In genomic region chr3:95153874-95154273, GRCm38 (mm10) we compare ENCODE assay signal across 9 mouse cellular contexts. TPM values are rescaled to one million over a fixed set of nuclear protein-coding genes. Genes with fewer than 3 reads are reported as not detected.
DNase-seq lines count a peak whose midpoint lies in the region; ATAC-seq and TF ChIP-seq lines count a peak whose summit lies in the region.
"Had no signal": no experiment of that assay in that cellular context is flagged by ENCODE, and none has a peak within 500 bp of the region (broad histone marks: within the 10 kb centered on the region; RNA-seq: fewer than 3 reads in every experiment).

No protein-coding gene starts in this region.

- no peak overlapping the region for H3K27ac ChIP-seq in heart, adult 2 months
- no peak overlapping the region for H3K27ac ChIP-seq in heart, embryonic 12.5 days (ENCODE audit: poor library complexity, severe bottlenecking)
- no peak overlapping the region for H3K27ac ChIP-seq in CH12.LX (ENCODE audit: insufficient read depth, low read depth)
- no peak overlapping the region for H3K27ac ChIP-seq in forebrain, embryonic 14.5 days (ENCODE audit: low read depth, low read length)
- H3K27ac ChIP-seq: hindbrain, embryonic 15.5 days had no signal

- H3K4me3 ChIP-seq in heart, adult 2 months, result no peak overlapping the region
- H3K4me3 ChIP-seq in heart, embryonic 12.5 days, result no peak overlapping the region
- H3K4me3 ChIP-seq in CH12.LX (replicated peaks in 1 of 3; ENCODE audit: low read depth in 2 of 3, low read length in 2 of 3, poor library complexity in 1 of 3), result no peak overlapping the region
- H3K4me3 ChIP-seq in forebrain, embryonic 14.5 days (ENCODE audit: low read depth, low read length), result no peak overlapping the region
- H3K4me3 ChIP-seq: hindbrain, embryonic 15.5 days had no signal

- in situ Hi-C loops in CH12.LX (cut with MboI; ENCODE audit: low pct_ligation_motif_present, low pct_unique_long_range_greater_than_20kb, low sequenced_read_pairs), result no loop called here

- intact Hi-C loops in heart, adult 2 months (cut with DNase I), result no loop called here

- no peak for TF ChIP-seq POLR2A in heart, adult 2 months (IDR thresholded peaks at IDR 0.05; ENCODE audit: insufficient read depth, low read depth, low read length)
- TF ChIP-seq POLR2A in CH12.LX (IDR thresholded peaks at IDR 0.05; ENCODE audit: low read depth, low read length), result no peak

- H3K36me3 ChIP-seq in heart, adult 2 months (ENCODE audit: control insufficient read depth, insufficient read depth, low read length), result no peaks in the 10 kb centered on the region
- H3K36me3 ChIP-seq in heart, embryonic 12.5 days, result no peaks in the 10 kb centered on the region
- H3K36me3 ChIP-seq in CH12.LX (replicated peaks in 1 of 2; ENCODE audit: control insufficient read depth in 1 of 2, insufficient read depth in 1 of 2, low read length in 1 of 2), result no peaks in the 10 kb centered on the region
- H3K36me3 ChIP-seq in forebrain, embryonic 14.5 days (ENCODE audit: control insufficient read depth, insufficient read depth, low read length), result no peaks in the 10 kb centered on the region
- H3K36me3 ChIP-seq: hindbrain, embryonic 15.5 days had no signal

- H3K9ac ChIP-seq in heart, adult 2 months (ENCODE audit: low read depth, low read length), result no peak overlapping the region
- no peak overlapping the region for H3K9ac ChIP-seq in heart, embryonic 12.5 days
- H3K9ac ChIP-seq in CH12.LX (ENCODE audit: insufficient read depth, low read depth), result no peak overlapping the region
- no peak overlapping the region for H3K9ac ChIP-seq in forebrain, embryonic 14.5 days (ENCODE audit: low read length)
- H3K9ac ChIP-seq: hindbrain, embryonic 15.5 days had no signal

- no peaks in the 10 kb centered on the region for H3K9me3 ChIP-seq in heart, embryonic 12.5 days (replicated peaks)
- H3K9me3 ChIP-seq in CH12.LX (replicated peaks; ENCODE audit: low read length), result no peaks in the 10 kb centered on the region
- H3K9me3 ChIP-seq in forebrain, embryonic 14.5 days (replicated peaks; ENCODE audit: control insufficient read depth, low read length), result no peaks in the 10 kb centered on the region
- H3K9me3 ChIP-seq: hindbrain, embryonic 15.5 days had no signal

- no peak for ATAC-seq in heart, embryonic 12.5 days (ENCODE audit: insufficient number of reproducible peaks, low FRiP score)
- ATAC-seq in common myeloid progenitor, adult 5-6 weeks (replicated peaks; ENCODE audit: low read depth, poor library complexity, severe bottlenecking), result peak; percentile 98
- peak; percentile 86 for ATAC-seq in megakaryocyte, adult 5-6 weeks (ENCODE audit: poor library complexity, severe bottlenecking)
- ATAC-seq in forebrain, embryonic 14.5 days, result no peak

- TF ChIP-seq CTCF in heart, adult 2 months (IDR thresholded peaks at IDR 0.05), result peak; percentile 70
- peak; percentile 33 to 78 for TF ChIP-seq CTCF in CH12.LX (conservative IDR thresholded peaks at IDR 0.05 in 1 of 2, IDR thresholded peaks at IDR 0.05 in 1 of 2; ENCODE audit: low read depth in 2 of 2, low read length in 2 of 2)

- H3K4me2 ChIP-seq in heart, embryonic 12.5 days, result no peak overlapping the region
- H3K4me2 ChIP-seq in CH12.LX (ENCODE audit: insufficient read depth, low read depth, poor library complexity, severe bottlenecking), result no peak overlapping the region
- H3K4me2 ChIP-seq in forebrain, embryonic 14.5 days (ENCODE audit: low read length), result no peak overlapping the region
- H3K4me2 ChIP-seq: hindbrain, embryonic 15.5 days had no signal

- peak; percentile 68 for TF ChIP-seq RAD21 in CH12.LX (IDR thresholded peaks at IDR 0.05; ENCODE audit: low read depth, low read length)

- TF ChIP-seq EP300 in heart, adult 2 months (IDR thresholded peaks at IDR 0.05; ENCODE audit: insufficient read depth, low read depth, low read length), result no peak
- TF ChIP-seq EP300 in CH12.LX (IDR thresholded peaks at IDR 0.05; ENCODE audit: low read length), result no peak

- H3K79me2 ChIP-seq in heart, adult 2 months (replicated peaks; ENCODE audit: control insufficient read depth, insufficient read depth, low read length), result no peaks in the 10 kb centered on the region
- H3K79me2 ChIP-seq in CH12.LX (replicated peaks; ENCODE audit: control insufficient read depth, extremely low read depth, insufficient read depth, poor library complexity, severe bottlenecking), result no peaks in the 10 kb centered on the region

- no peaks in the 10 kb centered on the region for H3K27me3 ChIP-seq in heart, adult 2 months (ENCODE audit: control insufficient read depth, insufficient read depth, low read length)
- H3K27me3 ChIP-seq in heart, embryonic 12.5 days (replicated peaks), result no peaks in the 10 kb centered on the region
- H3K27me3 ChIP-seq in CH12.LX (replicated peaks), result peaks cover 17% of the 10 kb centered on the region
- no peaks in the 10 kb centered on the region for H3K27me3 ChIP-seq in forebrain, embryonic 14.5 days (replicated peaks; ENCODE audit: control insufficient read depth, insufficient read depth, low read length)
- H3K27me3 ChIP-seq: hindbrain, embryonic 15.5 days had no signal

- DNase-seq in heart, adult 2 months, result no peak
- DNase-seq in CH12.LX (ENCODE audit: extremely low read depth), result peak; percentile 61
- no peak for DNase-seq in neural tube, embryonic 10.5 days (ENCODE audit: extremely low spot score, low spot score)
- no peak for DNase-seq in forebrain, embryonic 14.5 days (ENCODE audit: low spot score)
- no peak for DNase-seq in urinary bladder, adult 2 months (ENCODE audit: low spot score)

- 36% methylated on average over 4 of the region's 4 CpGs for WGBS in heart, adult 2 months
- WGBS in heart, embryonic 12.5 days, result 49% methylated on average over 4 of the region's 4 CpGs
- WGBS in forebrain, embryonic 14.5 days, result 49% methylated on average over 4 of the region's 4 CpGs

- H3K4me1 ChIP-seq in heart, adult 2 months (ENCODE audit: control insufficient read depth, insufficient read depth, low read length), result no peaks in the 10 kb centered on the region
- no peaks in the 10 kb centered on the region for H3K4me1 ChIP-seq in heart, embryonic 12.5 days (replicated peaks)
- H3K4me1 ChIP-seq in CH12.LX (ENCODE audit: control insufficient read depth in 1 of 2, insufficient read depth in 2 of 2), result no peaks in the 10 kb centered on the region
- no peaks in the 10 kb centered on the region for H3K4me1 ChIP-seq in forebrain, embryonic 14.5 days (ENCODE audit: control insufficient read depth, insufficient read depth, low read length)
- H3K4me1 ChIP-seq: hindbrain, embryonic 15.5 days had no signal

- dilution Hi-C loops in CH12.LX (cut with MboI; ENCODE audit: extremely low pct_ligation_motif_present, extremely low pct_unique_long_range_greater_than_20kb, low sequenced_read_pairs), result no loop called here

RNA-seq across cellular contexts. Expression of gene Sema6c, which starts 6.4 kb away (rescaled TPM):
- total RNA-seq in heart, adult 2 months (2021), result 1 to 10 TPM; 3.8 to 3.9 TPM
- 16.9 and 21.1 TPM in 2 replicates for polyA plus RNA-seq in heart, adult 2 months (2012; rRNA removed)
- polyA plus RNA-seq in heart, embryonic 12.5 days (2016; fragmentation: Nextera tagmentation; extraction: Ambion mirVana), result 3.6 and 5.5 TPM in 2 replicates
- total RNA-seq in CH12.LX (2012; rRNA removed) (0.30 and 0.42 TPM in 2 replicates), CH12.LX (2014; rRNA removed) (not detected in 2 replicates)
- polyA plus RNA-seq in CH12.LX (2012; ENCODE audit: insufficient read length, low read depth), result 0.27 and 0.53 TPM in 2 replicates
- 0.64 and 4.6 TPM in 2 replicates for total RNA-seq in common myeloid progenitor, adult 5-6 weeks (2017)
- 0.04 TPM in 1 of 2 replicates, not detected in the other for total RNA-seq in megakaryocyte, adult 5-6 weeks (2015)
- not detected in 2 replicates for total RNA-seq in megakaryocyte, adult 5-6 weeks (2017)
- 22.8 and 25.2 TPM in 2 replicates for polyA plus RNA-seq in forebrain, embryonic 14.5 days (2014; fragmentation: Nextera tagmentation; extraction: Ambion mirVana)
- polyA plus RNA-seq in urinary bladder, adult 2 months (2012; rRNA removed), result 4.2 and 5.8 TPM in 2 replicates

RNA-seq across cellular contexts. Expression of gene Tnfaip8l2, which starts 11.7 kb away (rescaled TPM):
- 1 to 10 TPM; 1.5 to 2.1 TPM for total RNA-seq in heart, adult 2 months (2021)
- polyA plus RNA-seq in heart, adult 2 months (2012; rRNA removed), result 3.3 and 4.9 TPM in 2 replicates
- polyA plus RNA-seq in heart, embryonic 12.5 days (2016; fragmentation: Nextera tagmentation; extraction: Ambion mirVana), result 0.62 and 0.91 TPM in 2 replicates
- total RNA-seq in CH12.LX (2012; rRNA removed) (19.1 and 28.2 TPM in 2 replicates), CH12.LX (2014; rRNA removed) (24.8 and 26.2 TPM in 2 replicates)
- 18.2 and 22.5 TPM in 2 replicates for polyA plus RNA-seq in CH12.LX (2012; ENCODE audit: insufficient read length, low read depth)
- 21.8 and 38.5 TPM in 2 replicates for total RNA-seq in common myeloid progenitor, adult 5-6 weeks (2017)
- 77.5 and 85.2 TPM in 2 replicates for total RNA-seq in megakaryocyte, adult 5-6 weeks (2015)
- total RNA-seq in megakaryocyte, adult 5-6 weeks (2017), result 103 and 115 TPM in 2 replicates
- 2.6 and 2.9 TPM in 2 replicates for polyA plus RNA-seq in forebrain, embryonic 14.5 days (2014; fragmentation: Nextera tagmentation; extraction: Ambion mirVana)
- polyA plus RNA-seq in urinary bladder, adult 2 months (2012; rRNA removed), result 8.5 and 8.7 TPM in 2 replicates

RNA-seq across cellular contexts. Expression of gene Lysmd1, which starts 20.0 kb away (rescaled TPM):
- total RNA-seq in heart, adult 2 months (2021), result 1 to 10 TPM; 4.5 to 6.3 TPM
- polyA plus RNA-seq in heart, adult 2 months (2012; rRNA removed), result 5.8 and 7.8 TPM in 2 replicates
- 8.1 and 9.1 TPM in 2 replicates for polyA plus RNA-seq in heart, embryonic 12.5 days (2016; fragmentation: Nextera tagmentation; extraction: Ambion mirVana)
- total RNA-seq in CH12.LX (2012; rRNA removed) (12.0 and 13.6 TPM in 2 replicates), CH12.LX (2014; rRNA removed) (9.6 and 11.6 TPM in 2 replicates)
- 7.8 and 8.1 TPM in 2 replicates for polyA plus RNA-seq in CH12.LX (2012; ENCODE audit: insufficient read length, low read depth)
- total RNA-seq in common myeloid progenitor, adult 5-6 weeks (2017), result 2.9 and 6.9 TPM in 2 replicates
- total RNA-seq in megakaryocyte, adult 5-6 weeks (2015), result 3.3 and 3.8 TPM in 2 replicates
- total RNA-seq in megakaryocyte, adult 5-6 weeks (2017), result 4.4 and 5.0 TPM in 2 replicates
- 31.4 and 31.8 TPM in 2 replicates for polyA plus RNA-seq in forebrain, embryonic 14.5 days (2014; fragmentation: Nextera tagmentation; extraction: Ambion mirVana)
- 10.4 and 11.0 TPM in 2 replicates for polyA plus RNA-seq in urinary bladder, adult 2 months (2012; rRNA removed)

RNA-seq across cellular contexts. Expression of gene Scnm1, which starts 20.1 kb away (rescaled TPM):
- total RNA-seq in heart, adult 2 months (2021), result 10 to 100 TPM; 28.3 to 32.1 TPM
- polyA plus RNA-seq in heart, adult 2 months (2012; rRNA removed), result 46.8 and 67.9 TPM in 2 replicates
- 48.6 and 52.7 TPM in 2 replicates for polyA plus RNA-seq in heart, embryonic 12.5 days (2016; fragmentation: Nextera tagmentation; extraction: Ambion mirVana)
- 50.5 and 51.0 TPM in 2 replicates for total RNA-seq in CH12.LX (2012; rRNA removed)
- 53.1 and 64.5 TPM in 2 replicates for total RNA-seq in CH12.LX (2014; rRNA removed)
- polyA plus RNA-seq in CH12.LX (2012; ENCODE audit: insufficient read length, low read depth), result 59.2 and 83.9 TPM in 2 replicates
- total RNA-seq in common myeloid progenitor, adult 5-6 weeks (2017), result 59.6 and 88.2 TPM in 2 replicates
- 51.3 and 61.3 TPM in 2 replicates for total RNA-seq in megakaryocyte, adult 5-6 weeks (2015)
- total RNA-seq in megakaryocyte, adult 5-6 weeks (2017), result 68.0 and 72.8 TPM in 2 replicates
- polyA plus RNA-seq in forebrain, embryonic 14.5 days (2014; fragmentation: Nextera tagmentation; extraction: Ambion mirVana), result 99.6 and 107 TPM in 2 replicates
- 84.2 and 90.2 TPM in 2 replicates for polyA plus RNA-seq in urinary bladder, adult 2 months (2012; rRNA removed)

RNA-seq across cellular contexts. Expression of gene Tmod4, which starts 29.6 kb away (rescaled TPM):
- 10 to 100 TPM; 22.6 to 30.9 TPM for total RNA-seq in heart, adult 2 months (2021)
- 23.3 and 25.6 TPM in 2 replicates for polyA plus RNA-seq in heart, adult 2 months (2012; rRNA removed)
- 0.59 and 0.69 TPM in 2 replicates for polyA plus RNA-seq in heart, embryonic 12.5 days (2016; fragmentation: Nextera tagmentation; extraction: Ambion mirVana)
- total RNA-seq in CH12.LX (2012; rRNA removed) (0.21 and 0.47 TPM in 2 replicates), CH12.LX (2014; rRNA removed) (not detected in 2 replicates)
- polyA plus RNA-seq in CH12.LX (2012; ENCODE audit: insufficient read length, low read depth), result 0.81 TPM in 1 of 2 replicates, not detected in the other
- total RNA-seq in common myeloid progenitor, adult 5-6 weeks (2017), result not detected in 2 replicates
- 1.1 and 4.4 TPM in 2 replicates for total RNA-seq in megakaryocyte, adult 5-6 weeks (2015)
- total RNA-seq in megakaryocyte, adult 5-6 weeks (2017), result not detected in 2 replicates
- 0.55 and 0.83 TPM in 2 replicates for polyA plus RNA-seq in forebrain, embryonic 14.5 days (2014; fragmentation: Nextera tagmentation; extraction: Ambion mirVana)
- polyA plus RNA-seq in urinary bladder, adult 2 months (2012; rRNA removed), result 1.2 and 1.5 TPM in 2 replicates

Comparison
In these comparisons a context has a peak if more than half of its experiments do, and no peak if none do; other contexts are left out.
1. ATAC-seq: peak in common myeloid progenitor, adult 5-6 weeks (single experiment) and megakaryocyte, adult 5-6 weeks (single experiment); none in heart, embryonic 12.5 days (single experiment) and forebrain, embryonic 14.5 days (single experiment).